Mouse (Mus musculus): Measurements from ENCODE around the gene Syngr4.

The Syngr4 gene

DNA sequence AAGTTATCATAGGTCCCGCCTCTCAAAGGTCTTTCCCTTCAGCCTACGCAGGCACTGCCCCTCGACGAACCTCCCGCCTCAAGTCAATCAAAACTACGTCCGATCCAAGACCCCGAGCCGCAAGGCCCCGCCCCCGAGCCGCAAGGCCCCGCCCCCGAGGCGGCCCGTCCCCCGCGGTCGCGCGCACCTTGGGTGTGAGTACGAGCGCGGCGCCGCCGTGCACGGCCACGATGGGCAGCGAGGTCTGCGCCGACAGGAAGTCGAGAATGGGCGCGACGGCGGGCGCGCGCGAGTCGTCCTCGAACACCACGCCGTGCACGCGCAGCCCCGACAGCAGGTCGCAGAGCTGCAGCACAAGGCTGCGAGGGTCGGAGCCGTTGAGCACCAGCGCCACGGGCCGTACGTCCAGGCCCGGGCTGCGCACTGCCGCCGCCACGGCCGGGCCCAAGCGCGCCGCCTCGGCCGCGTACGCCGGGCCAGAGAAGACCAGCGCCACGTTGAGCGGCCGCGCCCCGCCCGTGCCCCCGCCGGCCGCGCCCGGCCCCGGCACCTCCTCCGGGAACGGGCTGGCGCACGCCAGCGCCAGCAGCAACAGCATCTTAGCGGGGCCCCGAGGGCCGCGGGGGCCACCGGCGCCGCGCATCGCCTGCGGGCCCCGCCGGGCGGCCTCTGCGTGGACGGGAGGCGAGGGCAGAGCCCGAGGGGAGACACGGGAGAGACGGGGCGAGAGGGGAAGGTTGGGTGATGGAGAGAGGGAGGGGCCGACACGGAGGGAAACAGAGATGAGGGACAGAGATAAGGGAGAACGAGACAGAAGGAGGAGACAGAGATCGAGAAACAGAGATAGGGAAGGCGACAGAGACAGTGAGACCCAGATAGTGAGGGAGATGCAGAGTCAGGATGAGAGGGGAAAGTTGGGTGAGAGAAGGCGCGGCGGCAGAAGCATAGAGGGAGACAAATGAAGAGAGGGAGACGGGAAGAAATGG is 30.3 kb downstream of the Syngr4 start:
- peak; percentile 86 to 90 for DNase-seq

DNA sequence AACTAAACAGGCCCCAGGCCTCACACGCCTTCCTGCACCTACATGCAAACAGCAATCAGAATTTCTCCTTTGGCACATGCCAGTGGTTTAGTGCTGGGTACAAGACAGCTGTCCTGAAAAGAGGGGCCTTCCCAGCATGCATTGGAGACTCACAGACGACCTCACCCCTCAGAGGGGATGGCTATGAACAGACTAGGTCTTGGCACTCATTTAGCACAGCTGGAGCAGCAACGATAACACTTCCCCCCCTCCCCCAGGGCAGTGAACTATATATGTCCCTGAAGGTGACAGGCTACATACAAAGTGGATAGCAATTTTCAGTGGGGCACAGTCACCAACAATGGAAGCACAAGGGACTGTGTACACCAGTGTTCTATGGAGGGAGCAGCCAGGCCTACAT is 32.1 kb downstream of the Syngr4 start:
- no peak for DNase-seq

DNA sequence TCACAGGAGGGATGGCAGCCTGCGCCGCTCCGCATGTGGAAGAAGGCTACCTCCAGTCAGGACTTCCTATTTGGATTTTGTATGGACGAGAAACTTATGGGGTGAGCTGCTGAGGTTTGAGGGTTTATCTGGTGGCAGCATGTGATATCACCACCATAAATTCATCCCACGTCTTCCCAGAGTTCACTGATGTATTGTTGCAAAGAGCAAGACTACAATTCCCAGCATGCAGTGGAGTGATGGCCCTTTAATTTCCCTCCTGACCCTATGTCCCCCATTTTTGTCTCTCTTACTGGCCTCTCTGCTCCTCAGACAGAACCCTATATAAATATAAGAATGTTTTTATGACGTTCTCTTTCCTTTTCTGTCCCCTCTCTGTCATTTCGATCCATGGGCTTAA is 33.7 kb downstream of the Syngr4 start:
- DNase-seq = no peak

DNA sequence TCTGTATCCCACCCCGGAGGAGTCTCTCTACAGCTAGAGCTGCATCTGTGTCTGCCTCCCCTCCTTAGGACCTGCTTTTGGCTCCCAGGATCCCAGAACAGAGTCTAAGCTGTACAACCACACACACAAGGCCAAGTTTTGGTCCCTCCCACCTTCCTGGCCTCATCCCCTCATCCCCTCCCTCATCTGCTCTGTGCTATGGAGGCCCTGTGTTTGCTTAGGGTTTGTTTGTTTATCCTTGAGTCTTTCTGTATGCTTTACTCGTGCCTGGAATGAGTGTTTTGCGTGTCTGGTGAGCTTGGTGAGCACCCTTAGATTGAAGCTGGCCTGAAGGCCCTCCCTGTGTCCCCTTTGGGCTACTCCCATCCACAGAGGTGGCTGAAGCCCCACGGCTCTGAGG is 37.5 kb downstream of the Syngr4 start:
- DNase-seq = no peak

- DNase-seq = no peak
These were observed 39.3 kb downstream of the Syngr4 start for GRCm38 (mm10) chr7:45856950-45857901.

DNA sequence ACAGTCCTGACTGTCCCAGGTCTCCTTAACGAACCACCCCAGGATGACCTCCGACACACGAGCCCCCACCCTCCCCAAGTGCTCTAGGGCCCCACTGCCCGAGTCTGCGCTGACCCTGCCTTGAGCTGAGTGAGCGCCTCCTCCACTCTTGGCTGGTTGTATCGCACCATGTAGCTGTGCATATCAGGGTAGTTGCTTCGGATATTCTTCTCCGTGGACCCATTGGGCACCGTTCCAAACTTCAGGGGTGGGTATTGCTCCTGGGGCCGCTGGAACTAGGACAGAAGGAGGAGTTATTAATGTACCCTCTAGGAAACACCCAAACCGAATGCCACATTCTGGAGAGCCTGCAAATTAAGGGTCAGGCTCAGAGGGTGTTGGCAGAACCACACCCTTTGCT is 43.4 kb downstream of the Syngr4 start:
- no peak for DNase-seq

DNA sequence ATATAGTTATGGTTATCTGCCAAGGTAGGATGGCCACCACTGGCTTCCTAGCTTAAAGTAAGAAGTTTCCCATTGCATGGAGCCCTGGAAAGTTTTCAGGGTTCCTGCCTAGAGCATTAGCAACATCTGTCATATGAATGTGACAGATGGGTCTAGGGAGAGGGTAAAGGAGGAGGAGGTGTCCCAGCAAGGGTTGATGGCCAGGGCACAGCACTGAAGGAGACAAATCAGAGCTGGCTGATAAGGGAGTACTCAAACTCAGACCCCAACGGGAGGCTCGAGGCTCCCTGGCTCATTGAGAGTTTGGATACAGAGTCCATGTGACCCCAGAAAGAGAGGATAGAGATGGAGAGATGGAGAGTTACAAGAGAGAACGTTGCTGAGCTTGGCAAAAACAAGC is 45.9 kb downstream of the Syngr4 start:
- no peak for DNase-seq

- DNase-seq = no peak
These were observed 48.0 kb downstream of the Syngr4 start for GRCm38 (mm10) chr7:45848447-45849027.

DNA sequence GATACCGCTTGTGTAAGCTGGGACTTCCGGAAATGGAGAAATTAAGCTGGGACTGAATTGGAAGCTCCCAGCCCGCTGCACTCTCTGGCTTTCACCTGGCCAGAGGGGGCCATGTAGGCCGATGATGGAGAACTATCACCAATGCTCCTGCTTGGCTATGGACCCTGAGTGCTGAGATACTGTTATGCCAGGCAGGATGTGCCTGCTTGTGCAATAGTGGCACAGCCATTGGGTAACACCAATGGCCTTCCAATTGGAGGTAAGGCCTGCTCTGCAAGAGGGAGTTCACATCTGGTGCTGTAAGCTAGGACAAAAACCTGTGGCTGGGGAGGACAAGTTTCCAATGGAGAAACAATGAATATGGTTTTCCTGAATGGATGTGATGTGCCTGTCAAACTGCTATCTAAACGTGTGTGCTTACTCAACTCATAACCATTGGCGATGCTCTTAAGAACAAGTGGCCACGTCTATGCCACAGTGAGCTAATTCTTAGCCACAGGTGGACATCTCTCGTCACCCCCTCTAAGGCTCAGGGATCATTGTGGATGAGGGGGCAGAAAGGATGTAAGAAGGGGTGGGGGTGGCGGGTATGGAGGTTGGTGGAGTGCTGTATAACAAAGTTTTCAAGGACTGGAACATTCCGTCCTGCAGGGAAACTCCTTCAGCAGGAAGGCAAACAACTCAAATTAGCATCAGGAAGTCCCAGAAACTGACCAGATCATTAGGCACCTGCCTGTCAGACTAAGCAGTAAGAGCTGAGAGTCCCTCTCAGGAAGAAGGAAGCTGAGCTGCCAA is 53.4 kb downstream of the Syngr4 start:
- DNase-seq = no peak

Data from thymus, postnatal 36 days (tissue).